Mouse (Mus musculus): ENCODE results near the gene Ick. TPM values are rescaled to one million over a fixed set of nuclear protein-coding genes. Genes with fewer than 3 reads are reported as not detected.

Ick gene
- 20.8 TPM for polyA plus RNA-seq (2014; fragmentation: Illumina TruSeq; extraction: RNeasy Lipid Tissue Mini Kit (QIAGEN cat#74804); ENCODE audit: low read depth, low replicate concordance)

DNA sequence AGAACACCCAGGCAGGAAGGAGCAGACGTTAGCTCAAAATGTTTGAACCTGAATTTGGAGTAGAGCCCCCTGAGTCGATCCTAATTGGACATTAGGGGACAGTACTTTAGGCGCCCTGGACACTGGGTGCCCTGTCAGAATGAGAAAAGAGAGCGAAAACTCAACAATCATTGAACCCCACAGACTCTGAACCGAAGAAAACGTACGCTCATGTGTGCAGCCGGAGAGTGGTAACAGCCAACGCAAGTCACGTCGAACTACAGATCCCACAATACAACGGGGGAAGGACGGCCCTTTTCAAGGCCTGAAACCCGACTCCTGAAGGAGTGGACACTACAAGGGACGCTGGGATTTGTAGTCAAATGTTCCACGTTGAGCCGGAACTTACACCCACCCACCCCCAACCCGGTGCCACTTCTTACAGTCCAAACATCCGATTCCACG is at the start of gene Ick, which contains the start of gene Fbxo9:
Gene Ick, plus strand, starts transcription at position 397 of the 444 bp plus-strand sequence.
Gene Fbxo9, minus strand, starts transcription at position 270 of the 444 bp plus-strand sequence.

GRCm38 (mm10) chr9:78182474-78182873 is 73.5 kb downstream of the Ick start, which contains the start of gene Gsta4:
Gene Gsta4 (plus strand): TSS chr9:78182774.

Other genes with a start within 250 kb of the Ick start
- 639 TPM for gene Elovl5, start 191.8 kb upstream of the Ick start, polyA plus RNA-seq (2014; fragmentation: Illumina TruSeq; extraction: RNeasy Lipid Tissue Mini Kit (QIAGEN cat#74804); ENCODE audit: low read depth, low replicate concordance)
- gene Gcm1, start 57.3 kb upstream of the Ick start, polyA plus RNA-seq (2014; fragmentation: Illumina TruSeq; extraction: RNeasy Lipid Tissue Mini Kit (QIAGEN cat#74804); ENCODE audit: low read depth, low replicate concordance) = not detected
- 51.9 TPM for gene Fbxo9, start 127 bp upstream of the Ick start, polyA plus RNA-seq (2014; fragmentation: Illumina TruSeq; extraction: RNeasy Lipid Tissue Mini Kit (QIAGEN cat#74804); ENCODE audit: low read depth, low replicate concordance)
- 80.6 TPM for gene Gsta4, start 73.6 kb downstream of the Ick start, polyA plus RNA-seq (2014; fragmentation: Illumina TruSeq; extraction: RNeasy Lipid Tissue Mini Kit (QIAGEN cat#74804); ENCODE audit: low read depth, low replicate concordance)
- 12.1 TPM for gene Gsta1, start 121.5 kb downstream of the Ick start, polyA plus RNA-seq (2014; fragmentation: Illumina TruSeq; extraction: RNeasy Lipid Tissue Mini Kit (QIAGEN cat#74804); ENCODE audit: low read depth, low replicate concordance)
- gene Gm3776, start 147.9 kb downstream of the Ick start, polyA plus RNA-seq (2014; fragmentation: Illumina TruSeq; extraction: RNeasy Lipid Tissue Mini Kit (QIAGEN cat#74804); ENCODE audit: low read depth, low replicate concordance) = 1.8 TPM
- 0.85 TPM for gene Gm10639, start 180.7 kb downstream of the Ick start, polyA plus RNA-seq (2014; fragmentation: Illumina TruSeq; extraction: RNeasy Lipid Tissue Mini Kit (QIAGEN cat#74804); ENCODE audit: low read depth, low replicate concordance)
- not detected for gene Omt2a, start 205.6 kb downstream of the Ick start, polyA plus RNA-seq (2014; fragmentation: Illumina TruSeq; extraction: RNeasy Lipid Tissue Mini Kit (QIAGEN cat#74804); ENCODE audit: low read depth, low replicate concordance)
- gene Omt2b, start 218.4 kb downstream of the Ick start, polyA plus RNA-seq (2014; fragmentation: Illumina TruSeq; extraction: RNeasy Lipid Tissue Mini Kit (QIAGEN cat#74804); ENCODE audit: low read depth, low replicate concordance) = not detected
- gene Gsta2, start 246.6 kb downstream of the Ick start, polyA plus RNA-seq (2014; fragmentation: Illumina TruSeq; extraction: RNeasy Lipid Tissue Mini Kit (QIAGEN cat#74804); ENCODE audit: low read depth, low replicate concordance) = 236 TPM